Mouse (Mus musculus) liver, adult (tissue): ENCODE measurements around the gene Zbtb26.

ENCODE experiments used
- GATA4 ChIP-seq: IDR thresholded peaks from 2 replicates; pipeline ENCODE4 v1.6.1; 2014; ENCODE audit warnings: mild to moderate bottlenecking, low read length; ENCODE audit not compliant: insufficient replicate concordance

Gene Zbtb26

DNA sequence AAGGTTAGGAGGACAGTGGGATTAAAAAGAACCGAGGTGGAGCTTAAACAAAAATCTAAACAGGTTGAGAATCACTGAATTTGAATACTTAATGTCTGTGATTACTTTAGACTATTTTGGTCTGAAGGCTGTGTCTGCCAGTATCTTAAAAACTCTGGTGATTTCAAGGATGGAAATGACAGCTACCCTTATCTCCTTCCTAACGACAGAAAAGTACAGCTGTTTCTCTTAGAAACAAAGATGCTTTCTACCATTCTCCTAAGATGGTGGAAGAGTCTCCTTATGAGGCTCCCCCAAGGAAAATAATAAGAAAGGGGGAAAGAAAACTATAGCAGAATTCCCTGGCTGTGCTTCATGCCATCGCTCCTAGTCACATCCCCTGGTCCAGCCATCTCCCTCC lies 21.0 kb downstream of the Zbtb26 start:
- TF ChIP-seq GATA4: no peak

DNA sequence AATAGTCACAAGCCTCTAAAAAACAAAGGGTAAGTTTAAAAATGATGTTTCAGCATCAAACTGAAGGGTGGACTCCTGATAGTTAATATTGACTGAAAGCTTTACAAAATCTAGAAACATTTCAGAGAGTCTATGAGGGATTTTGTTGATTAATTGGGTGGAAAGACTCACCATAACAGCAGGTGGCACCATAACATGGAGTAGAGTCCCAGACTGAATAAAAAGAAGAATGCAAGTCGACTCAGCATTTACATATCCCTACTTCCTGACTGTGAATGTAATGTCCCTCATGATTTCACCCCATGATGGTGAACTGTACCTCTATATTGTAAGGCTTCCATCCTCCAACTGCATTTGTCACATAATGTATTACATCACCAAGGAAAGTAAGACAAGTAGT lies 47.4 kb downstream of the Zbtb26 start:
- no peak for TF ChIP-seq GATA4

- TF ChIP-seq GATA4: no peak
These were observed 60.0 kb downstream of the Zbtb26 start for GRCm38 (mm10) chr2:37382921-37383320.
